ENCODE assay signal across 8 mouse cellular contexts in genomic region chr3:104511538-104512423, GRCm38 (mm10). TPM values are rescaled to one million over a fixed set of nuclear protein-coding genes. Genes with fewer than 3 reads are reported as not detected.
A peak's percentile ranks its signal among the peaks of the same experiment; 100 is the strongest.
DNase-seq lines count a peak whose midpoint lies in the region; ATAC-seq lines count a peak whose summit lies in the region.

Gene Lrig2, minus strand, starts transcription at chr3:104511918.

- no peaks in the 10 kb centered on the region for H3K9me3 ChIP-seq in forebrain, embryonic 14.5 days (replicated peaks; ENCODE audit: control insufficient read depth, low read length)
- H3K9me3 ChIP-seq in neural tube, embryonic 15.5 days (replicated peaks), result no peaks in the 10 kb centered on the region

- WGBS in forebrain, embryonic 14.5 days, result under 1% methylated on average over 69 of the region's 71 CpGs
- WGBS in neural tube, embryonic 15.5 days, result under 1% methylated on average over 63 of the region's 71 CpGs

- peak; percentile 99 for ATAC-seq in forebrain, embryonic 14.5 days
- ATAC-seq in neural tube, embryonic 15.5 days (ENCODE audit: low FRiP score), result peak; percentile 100

- peak; percentile 99 for DNase-seq in ES-CJ7 (ENCODE audit: low read depth, low spot score)
- DNase-seq in cerebellum, adult 11 months, result peak; percentile 99
- DNase-seq in forebrain, embryonic 14.5 days (ENCODE audit: low spot score), result peak; percentile 99
- DNase-seq in heart, postnatal 14 days, result peak; percentile 98
- peak; percentile 100 for DNase-seq in layer of hippocampus, adult 11-12 months (ENCODE audit: low spot score)
- DNase-seq in lung, adult 18-20 months, result peak; percentile 99
- DNase-seq in testis, postnatal 14 days (ENCODE audit: low spot score), result peak; percentile 98

- H3K4me2 ChIP-seq in forebrain, embryonic 14.5 days (ENCODE audit: low read length), result peak within 1 kb of the TSS; percentile 64
- H3K4me2 ChIP-seq in neural tube, embryonic 15.5 days, result peak within 1 kb of the TSS; percentile 77

- no peaks in the 10 kb centered on the region for H3K36me3 ChIP-seq in forebrain, embryonic 14.5 days (ENCODE audit: control insufficient read depth, insufficient read depth, low read length)
- H3K36me3 ChIP-seq in neural tube, embryonic 15.5 days, result no peaks in the 10 kb centered on the region

- peaks cover 17% of the 10 kb centered on the region; the same call in 1 of the 2 replicates for H3K4me1 ChIP-seq in forebrain, embryonic 14.5 days (ENCODE audit: control insufficient read depth, insufficient read depth, low read length)
- peaks cover 36% of the 10 kb centered on the region for H3K4me1 ChIP-seq in neural tube, embryonic 15.5 days

- H3K4me3 ChIP-seq in forebrain, embryonic 14.5 days (ENCODE audit: low read depth, low read length), result peak within 1 kb of the TSS; percentile 94
- H3K4me3 ChIP-seq in neural tube, embryonic 15.5 days (replicated peaks), result peak within 1 kb of the TSS; percentile 89

- intact Hi-C loops in heart, postnatal 14 days (cut with DNase I), result loop anchor here (2.0 to 10.0 kb wide), 2 partner anchors 167 to 543 kb away; partner anchors contain the start of gene Cttnbp2nl

- H3K27ac ChIP-seq in forebrain, embryonic 14.5 days (ENCODE audit: low read depth, low read length), result peak within 1 kb of the TSS; percentile 98
- peak within 1 kb of the TSS; percentile 99 for H3K27ac ChIP-seq in neural tube, embryonic 15.5 days (replicated peaks)

- no peaks in the 10 kb centered on the region for H3K27me3 ChIP-seq in forebrain, embryonic 14.5 days (replicated peaks; ENCODE audit: control insufficient read depth, insufficient read depth, low read length)
- H3K27me3 ChIP-seq in neural tube, embryonic 15.5 days (replicated peaks), result no peaks in the 10 kb centered on the region

- H3K9ac ChIP-seq in forebrain, embryonic 14.5 days (ENCODE audit: low read length), result peak within 1 kb of the TSS; percentile 93
- peak within 1 kb of the TSS; percentile 87 for H3K9ac ChIP-seq in neural tube, embryonic 15.5 days (replicated peaks)

RNA-seq across cellular contexts. Expression of gene Lrig2, which starts in this region (rescaled TPM):
- 20.9 and 27.4 TPM in 2 replicates for polyA plus RNA-seq in forebrain, embryonic 14.5 days (2014; fragmentation: Nextera tagmentation; extraction: Ambion mirVana)
- 10 to 100 TPM; 13.8 to 14.5 TPM for total RNA-seq in heart, postnatal 14 days (2021)
- 24.7 and 24.8 TPM in 2 replicates for polyA plus RNA-seq in neural tube, embryonic 15.5 days (2015; fragmentation: Nextera tagmentation; extraction: Ambion mirVana)

Comparison
In these comparisons a context has a peak if more than half of its experiments do, and no peak if none do; other contexts are left out.
1. Peak in every context shown above with its lines: DNase-seq, ATAC-seq, H3K4me3 ChIP-seq and H3K27ac ChIP-seq.